Mouse (Mus musculus) ZHBTc4 (cell line): ENCODE results near the gene Vps4a.
"Not testable (repeated sequence)": the region's sequence is repeated elsewhere in the genome, so short reads cannot be mapped to it uniquely, and the experiment has no call there.

Source experiments
- DNase-seq: peaks from one replicate; pipeline ENCODE4 v3.0.0-alpha.2; 2011; ENCODE audit warnings: low read depth, low spot score

Gene Vps4a

GRCm38 (mm10) chr8:107030650-107031576 is at the start of gene Vps4a:
TSS of gene Vps4a (plus strand) at chr8:107031222.
- peak; percentile 98 for DNase-seq

GRCm38 (mm10) chr8:106985404-106985821 is 45.6 kb upstream of the Vps4a start:
- DNase-seq = no peak

GRCm38 (mm10) chr8:106985951-106986350 is 45.1 kb upstream of the Vps4a start:
- DNase-seq = no peak

- DNase-seq = no peak
These were observed 43.5 kb upstream of the Vps4a start for GRCm38 (mm10) chr8:106987557-106987956.

GRCm38 (mm10) chr8:106991393-106991792 is 39.6 kb upstream of the Vps4a start:
- DNase-seq = no peak

- DNase-seq = peak; percentile 23
These were observed 34.7 kb upstream of the Vps4a start for GRCm38 (mm10) chr8:106996339-106996738.

- no peak for DNase-seq
These were observed 33.6 kb upstream of the Vps4a start for GRCm38 (mm10) chr8:106997416-106997815.

- no peak for DNase-seq
These were observed 32.0 kb upstream of the Vps4a start for GRCm38 (mm10) chr8:106999068-106999467.

- DNase-seq = peak; percentile 92
These were observed 28.5 kb upstream of the Vps4a start for GRCm38 (mm10) chr8:107002532-107002931.

GRCm38 (mm10) chr8:107007795-107008194 is 23.2 kb upstream of the Vps4a start:
- no peak for DNase-seq

- no peak for DNase-seq
These were observed 18.4 kb upstream of the Vps4a start for GRCm38 (mm10) chr8:107012666-107013065.

- no peak for DNase-seq
These were observed 16.1 kb upstream of the Vps4a start for GRCm38 (mm10) chr8:107014915-107015314.

- no peak for DNase-seq
These were observed 7.5 kb upstream of the Vps4a start for GRCm38 (mm10) chr8:107023479-107023878.

- DNase-seq = no peak
These were observed 1.7 kb upstream of the Vps4a start for GRCm38 (mm10) chr8:107029310-107029709.

GRCm38 (mm10) chr8:107030058-107030457 is 964 bp upstream of the Vps4a start:
- DNase-seq = no peak

GRCm38 (mm10) chr8:107031577-107032090 is 612 bp downstream of the Vps4a start:
- peak; percentile 61 for DNase-seq

- DNase-seq = not testable (repeated sequence)
These were observed 2.6 kb downstream of the Vps4a start for GRCm38 (mm10) chr8:107033609-107034008.

GRCm38 (mm10) chr8:107035641-107036040 is 4.6 kb downstream of the Vps4a start:
- no peak for DNase-seq

- no peak for DNase-seq
These were observed 5.6 kb downstream of the Vps4a start for GRCm38 (mm10) chr8:107036626-107037025.

GRCm38 (mm10) chr8:107040632-107041031 is 9.6 kb downstream of the Vps4a start:
- DNase-seq = peak; percentile 33

- DNase-seq = no peak
These were observed 14.5 kb downstream of the Vps4a start for GRCm38 (mm10) chr8:107045478-107045877.

GRCm38 (mm10) chr8:107046976-107047375 is 16.0 kb downstream of the Vps4a start:
- no peak for DNase-seq
